Mouse (Mus musculus) heart, embryonic 14.5 days (tissue): ENCODE results near the gene Pde3a. TPM values are rescaled to one million over a fixed set of nuclear protein-coding genes. Genes with fewer than 3 reads are reported as not detected.

Experiments
- ATAC-seq: fragments of 200-750 bp; cut with Nextera tagmentation; 2 replicates; pipeline ENCODE4 v1.8.0; 2017; ENCODE audit warnings: low read depth, moderate TSS enrichment; ENCODE audit not compliant: insufficient number of reproducible peaks, insufficient read depth, low FRiP score
- H3K27ac ChIP-seq, 2 experiments: fragments of 200-500 bp in 1 of 2; fragments of 300-500 bp in 1 of 2; sonication (generic) in 1 of 2; replicated peaks in 1 of 2; 2 replicates each; pipeline ENCODE4 v1.5.1; 2012 to 2014; ENCODE audit warnings: low read depth in 2 of 2, low read length in 2 of 2, control low read depth in 1 of 2, mild to moderate bottlenecking in 1 of 2, mixed read lengths in 1 of 2; ENCODE audit not compliant: control insufficient read depth in 1 of 2, insufficient read depth in 1 of 2
- H3K27me3 ChIP-seq: fragments of 300-500 bp; sonication (generic); 2 replicates; pipeline ENCODE4 v1.6.1; 2014; ENCODE audit warnings: mild to moderate bottlenecking, low read length, control low read depth; ENCODE audit not compliant: control insufficient read depth, insufficient read depth
- H3K36me3 ChIP-seq: fragments of 300-500 bp; sonication (generic); 2 replicates; pipeline ENCODE4 v1.6.1; 2014; ENCODE audit warnings: mild to moderate bottlenecking, control low read depth, low read length, mixed read lengths; ENCODE audit not compliant: control insufficient read depth, insufficient read depth
- H3K4me1 ChIP-seq, 2 experiments: fragments of 200-500 bp in 1 of 2; fragments of 300-500 bp in 1 of 2; sonication (generic) in 1 of 2; 2 replicates each; pipeline ENCODE4 v1.6.1; 2012 to 2014; ENCODE audit warnings: low read length in 2 of 2, control low read depth in 1 of 2, mixed read lengths in 1 of 2; ENCODE audit not compliant: control insufficient read depth in 2 of 2, insufficient read depth in 2 of 2
- H3K4me2 ChIP-seq: fragments of 300-500 bp; sonication (generic); 2 replicates; pipeline ENCODE4 v1.6.1; 2014; ENCODE audit warnings: mild to moderate bottlenecking, low read length
- H3K4me3 ChIP-seq, 2 experiments: fragments of 200-500 bp in 1 of 2; fragments of 300-500 bp in 1 of 2; sonication (generic) in 1 of 2; 2 replicates each; pipeline ENCODE4 v1.5.1; 2012 to 2014; ENCODE audit warnings: low read length in 2 of 2, mild to moderate bottlenecking in 2 of 2, control low read depth in 1 of 2, low read depth in 1 of 2, moderate library complexity in 1 of 2; ENCODE audit not compliant: control insufficient read depth in 1 of 2, insufficient read depth in 1 of 2
- H3K9ac ChIP-seq: fragments of 300-500 bp; sonication (generic); 2 replicates; pipeline ENCODE4 v1.6.1; 2014; ENCODE audit warnings: mild to moderate bottlenecking, low read length
- H3K9me3 ChIP-seq: fragments of 300-500 bp; sonication (generic); 2 replicates; pipeline ENCODE4 v1.6.1; 2016; ENCODE audit warnings: low read length, control low read depth; ENCODE audit not compliant: control insufficient read depth
- WGBS: fragments of 180-500 bp; shearing (Covaris S2); extraction: QIAGEN DNeasy Blood & Tissue Kit; methylation state at CpG from one replicate; pipeline ENCODE4 v1.1.7; 2014; 5-methylcytosine and 5-hydroxymethylcytosine counted together
- polyA plus RNA-seq: library from polyadenylated mRNA; unstranded; fragments of >200 nt; fragmentation: Nextera tagmentation; extraction: Ambion mirVana; gene quantifications from 2 replicates; pipeline ENCODE4 v1.2.1, GENCODE M21; 2014

The Pde3a gene
- polyA plus RNA-seq, 1 experiment from 2014 or later = 14.7 TPM

DNA sequence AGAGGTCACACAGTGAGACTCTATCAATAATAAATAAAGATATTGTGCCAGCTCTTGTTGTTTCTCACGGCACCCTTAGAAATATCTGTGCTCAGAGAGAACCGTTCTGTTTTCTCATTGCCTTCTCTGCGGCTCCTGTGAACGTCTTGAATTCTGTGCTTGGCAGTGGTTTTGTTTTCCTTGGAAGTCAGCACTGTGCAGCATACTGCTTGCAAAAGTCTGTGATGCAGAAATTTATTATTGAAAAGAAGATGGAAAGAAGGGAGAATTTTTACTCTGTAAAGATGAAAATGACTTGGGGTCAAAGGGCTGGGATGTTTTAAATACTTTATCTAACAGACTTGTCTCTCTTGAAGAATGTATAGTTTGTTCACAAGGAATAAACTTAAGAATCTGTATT lies 150.3 kb downstream of the Pde3a start:
- Histone ChIP-seq H3K9ac (no peak overlapping the region), H3K4me2 (peak overlapping the region; percentile 25; the same call in 1 of the 2 replicates), H3K36me3 (no peaks in the 10 kb centered on the region), H3K27ac (peak overlapping the region in 1 of 2 experiments; percentile 54; a peak in 1 of 4 replicates), H3K4me3 (no peak overlapping the region), H3K4me1 (peaks cover 2 to 17% of the 10 kb centered on the region in 2 experiments; a peak in 3 of 4 replicates), H3K9me3 (no peaks in the 10 kb centered on the region), H3K27me3 (no peaks in the 10 kb centered on the region)
- no peak for ATAC-seq
- 60% methylated on average over 4 of the region's 4 CpGs for WGBS

DNA sequence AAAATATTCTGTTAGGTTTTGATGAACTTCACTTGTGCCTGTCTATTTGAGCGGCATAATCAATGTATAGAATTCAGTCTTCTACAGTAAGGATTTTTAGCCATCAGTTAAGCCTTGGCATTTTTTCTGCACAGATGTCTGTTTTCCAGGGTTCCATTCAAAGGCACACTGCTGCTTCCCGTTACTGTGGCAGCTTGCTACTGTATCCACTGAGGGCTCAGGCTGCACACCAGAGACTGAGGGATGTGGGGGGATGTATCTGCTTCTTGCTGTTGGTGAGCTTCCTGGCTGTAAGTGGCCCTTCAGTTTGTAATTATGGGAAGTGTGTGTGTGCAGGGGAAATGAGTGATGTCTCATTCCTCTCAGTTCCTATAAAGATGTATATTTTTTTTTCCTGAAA lies 154.9 kb downstream of the Pde3a start:
- Histone ChIP-seq H3K4me3 (no peak overlapping the region), H3K9me3 (no peaks in the 10 kb centered on the region), H3K27me3 (no peaks in the 10 kb centered on the region), H3K4me2 (no peak overlapping the region), H3K27ac (no peak overlapping the region), H3K4me1 (peaks cover 2 to 9% of the 10 kb centered on the region in 2 experiments), H3K9ac (no peak overlapping the region), H3K36me3 (no peaks in the 10 kb centered on the region)
- ATAC-seq = no peak
- WGBS = 62% methylated on average over 2 of the region's 2 CpGs

DNA sequence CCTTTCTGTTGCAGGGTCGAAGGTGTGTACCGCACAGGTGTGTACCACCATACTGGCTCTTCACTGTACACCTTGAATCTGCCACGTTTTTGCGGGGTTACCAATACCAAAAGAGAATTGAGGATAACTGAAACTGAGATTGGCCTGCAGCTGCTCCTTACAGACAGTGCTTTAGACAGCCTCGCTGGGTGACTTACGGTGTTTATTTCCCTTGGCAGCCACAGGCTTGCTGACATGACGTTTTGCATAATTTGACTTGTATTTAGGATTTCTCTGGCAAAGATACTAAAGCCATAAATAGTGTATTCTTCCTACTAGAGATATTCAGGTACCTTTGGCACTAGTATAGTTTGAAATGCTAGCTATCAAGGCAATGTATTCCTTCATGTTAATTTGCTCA lies 155.6 kb downstream of the Pde3a start:
- WGBS = 77% methylated on average over 7 of the region's 7 CpGs
- ATAC-seq = no peak
- H3K4me1 ChIP-seq = peaks cover 2 to 7% of the 10 kb centered on the region in 2 experiments; a peak in 2 of 4 replicates
- H3K4me2 ChIP-seq = no peak overlapping the region
- no peaks in the 10 kb centered on the region for H3K9me3 ChIP-seq
- H3K27ac ChIP-seq = no peak overlapping the region
- H3K4me3 ChIP-seq = no peak overlapping the region
- H3K27me3 ChIP-seq = no peaks in the 10 kb centered on the region
- no peaks in the 10 kb centered on the region for H3K36me3 ChIP-seq
- no peak overlapping the region for H3K9ac ChIP-seq

DNA sequence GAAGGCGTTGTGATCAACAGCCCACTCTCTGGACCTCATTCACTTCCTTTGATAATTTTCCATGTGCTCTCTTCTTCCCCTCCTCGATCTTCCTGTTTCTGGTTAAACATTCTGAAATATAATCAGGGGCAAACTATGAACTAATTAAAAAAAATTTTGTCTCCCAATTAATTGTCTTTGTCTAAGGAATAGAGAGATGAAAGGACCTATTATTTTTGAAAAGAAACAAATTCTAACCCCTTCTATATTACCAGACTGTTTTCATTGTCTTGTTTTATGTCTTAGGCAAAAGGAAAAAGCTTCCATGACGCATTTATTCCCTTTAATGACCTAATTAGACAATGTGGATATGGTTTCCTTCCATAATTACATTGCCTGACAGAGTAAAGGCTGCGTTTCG lies 156.4 kb downstream of the Pde3a start:
- 71% methylated on average over 5 of the region's 5 CpGs for WGBS
- Histone ChIP-seq H3K27ac (0 out of 4 replicates have a peak overlapping the region, but pooled peaks of 1 of the 2 experiments have one; percentile 2), H3K4me1 (peaks cover 2% of the 10 kb centered on the region in 2 experiments; a peak in 1 of 4 replicates), H3K4me2 (no peak overlapping the region), H3K27me3 (no peaks in the 10 kb centered on the region), H3K4me3 (no peak overlapping the region), H3K36me3 (no peaks in the 10 kb centered on the region), H3K9me3 (no peaks in the 10 kb centered on the region), H3K9ac (no peak overlapping the region)
- no peak for ATAC-seq

DNA sequence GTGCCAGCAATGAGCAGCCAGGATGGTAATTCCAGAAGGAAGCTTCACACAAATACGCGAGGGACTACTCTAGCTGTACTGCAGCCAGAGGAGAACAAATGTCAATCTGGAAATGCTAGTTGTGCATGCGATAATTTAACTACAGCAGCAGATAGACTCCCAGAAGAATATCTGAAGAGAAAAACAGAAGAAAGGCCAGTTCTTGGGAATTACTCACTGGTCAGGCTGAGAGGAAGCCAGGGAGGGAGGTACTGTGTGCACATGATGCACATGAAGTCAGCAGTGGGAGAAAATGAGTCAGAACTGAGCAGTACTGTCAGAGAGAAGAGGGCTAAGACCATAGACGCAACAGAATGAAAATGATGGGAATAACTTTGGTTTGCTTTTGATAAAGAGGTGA lies 159.7 kb downstream of the Pde3a start:
- no peak overlapping the region for H3K4me3 ChIP-seq
- no peak for ATAC-seq
- H3K9me3 ChIP-seq = no peaks in the 10 kb centered on the region
- 81% methylated on average over 4 of the region's 4 CpGs for WGBS
- H3K27ac ChIP-seq = no peak overlapping the region
- no peak overlapping the region for H3K4me2 ChIP-seq
- H3K27me3 ChIP-seq = no peaks in the 10 kb centered on the region
- H3K36me3 ChIP-seq = no peaks in the 10 kb centered on the region
- H3K9ac ChIP-seq = no peak overlapping the region
- H3K4me1 ChIP-seq = peaks cover 2 to 3% of the 10 kb centered on the region in 2 experiments; a peak in 3 of 4 replicates

DNA sequence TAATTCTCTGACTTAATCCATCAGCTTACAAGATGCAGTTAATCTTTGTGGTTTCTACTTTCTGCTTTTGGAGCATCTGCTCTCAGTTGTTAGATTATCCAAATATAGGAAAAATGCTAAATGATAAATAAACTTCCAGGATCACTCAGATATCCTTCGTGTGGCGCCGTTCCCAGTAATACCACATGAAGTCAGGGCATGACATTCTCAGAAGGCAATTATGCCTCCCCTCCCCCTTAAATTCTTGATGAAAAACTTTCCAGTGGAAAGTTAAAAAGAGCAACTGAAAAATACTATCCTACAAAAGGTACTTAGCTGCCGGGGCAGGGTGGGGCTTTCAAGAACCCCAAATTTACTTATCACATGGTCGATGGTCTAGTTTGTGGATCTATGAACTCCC lies 161.8 kb downstream of the Pde3a start:
- ATAC-seq = no peak
- Histone ChIP-seq H3K27ac (no peak overlapping the region), H3K4me3 (no peak overlapping the region), H3K9me3 (no peaks in the 10 kb centered on the region), H3K4me1 (peaks cover 0 to 2% of the 10 kb centered on the region in 2 experiments; a peak in 2 of 4 replicates), H3K9ac (no peak overlapping the region), H3K36me3 (no peaks in the 10 kb centered on the region), H3K4me2 (no peak overlapping the region), H3K27me3 (no peaks in the 10 kb centered on the region)
- 81% methylated on average over 5 of the region's 5 CpGs for WGBS

DNA sequence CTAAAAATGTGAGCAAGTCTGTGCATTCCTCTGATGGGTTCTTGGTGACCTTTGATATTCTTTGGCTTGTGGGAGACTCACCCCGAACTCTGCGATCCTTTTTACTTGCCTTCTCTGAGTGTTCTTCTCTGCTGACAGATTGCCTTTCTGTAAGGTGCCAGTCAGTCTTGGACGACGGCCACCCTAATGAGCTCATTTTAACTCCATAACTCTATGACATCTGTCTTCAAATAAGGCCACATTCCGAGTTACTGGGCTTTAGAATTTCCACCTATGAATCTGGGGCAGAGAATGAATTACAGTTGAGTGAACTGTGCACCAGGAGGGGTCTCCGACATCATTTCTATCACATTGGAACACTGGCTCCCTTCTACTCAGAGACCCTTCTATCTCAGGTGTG lies 176.0 kb downstream of the Pde3a start:
- Histone ChIP-seq H3K36me3 (no peaks in the 10 kb centered on the region), H3K27ac (no peak overlapping the region), H3K4me3 (no peak overlapping the region), H3K27me3 (no peaks in the 10 kb centered on the region), H3K9ac (no peak overlapping the region), H3K4me2 (no peak overlapping the region), H3K4me1 (peaks cover 0 to 10% of the 10 kb centered on the region in 2 experiments; a peak in 2 of 4 replicates), H3K9me3 (no peaks in the 10 kb centered on the region)
- no peak for ATAC-seq
- 79% methylated on average over 6 of the region's 6 CpGs for WGBS

DNA sequence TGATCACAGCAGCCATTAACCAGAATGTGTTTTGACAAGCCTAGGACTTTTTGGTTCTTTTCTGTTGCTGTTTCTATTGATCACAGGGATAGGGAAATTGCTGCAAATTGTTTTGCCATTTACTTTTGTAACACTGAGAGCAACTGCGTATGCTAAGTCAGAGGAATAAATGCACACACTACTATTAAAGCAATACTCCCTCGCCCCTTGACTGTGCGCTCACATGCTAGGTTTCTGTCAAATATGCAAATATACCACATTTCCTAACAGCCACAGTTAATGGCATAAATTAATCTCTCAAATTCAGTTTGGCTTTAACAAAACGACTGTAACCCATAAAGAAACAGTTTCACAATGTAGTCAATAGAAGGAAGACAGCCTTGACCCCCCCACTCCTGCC lies 179.5 kb downstream of the Pde3a start:
- Histone ChIP-seq H3K27me3 (no peaks in the 10 kb centered on the region), H3K36me3 (no peaks in the 10 kb centered on the region), H3K9me3 (peaks cover 4% of the 10 kb centered on the region; the same call in 1 of the 2 replicates), H3K4me1 (peaks cover 0 to 10% of the 10 kb centered on the region in 2 experiments; a peak in 2 of 4 replicates), H3K27ac (no peak overlapping the region), H3K4me3 (no peak overlapping the region), H3K4me2 (no peak overlapping the region), H3K9ac (no peak overlapping the region)
- 83% methylated on average over 4 of the region's 4 CpGs for WGBS
- no peak for ATAC-seq
